Mouse (Mus musculus): ENCODE measurements around the gene AC129217.1. TPM values are rescaled to one million over a fixed set of nuclear protein-coding genes. Genes with fewer than 3 reads are reported as not detected.
A peak's percentile ranks its signal among the peaks of the same experiment; 100 is the strongest.
"Not testable (repeated sequence)": the region's sequence is repeated elsewhere in the genome, so short reads cannot be mapped to it uniquely, and the experiment has no call there.

AC129217.1 gene
- polyA plus RNA-seq, 1 experiment from 2014 or later: not detected

DNA sequence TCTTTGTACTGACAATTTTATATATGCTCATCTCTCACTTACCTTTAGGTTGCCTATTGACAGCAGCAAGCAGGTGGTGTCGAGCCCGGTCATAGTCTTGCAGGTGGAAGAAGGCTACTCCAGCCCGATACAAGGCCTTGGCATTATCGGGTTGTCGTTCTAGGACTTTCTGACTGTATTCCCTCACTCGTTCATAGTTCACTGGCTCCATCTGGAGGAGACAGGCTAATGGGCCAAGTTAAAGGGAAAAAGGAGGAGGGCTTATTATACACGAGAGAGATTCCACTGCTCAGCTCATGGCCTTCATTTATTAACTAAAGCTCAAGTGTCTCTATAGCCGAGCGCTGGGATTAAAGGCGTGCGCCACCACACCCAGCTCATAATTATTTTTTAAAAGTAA is 13.8 kb upstream of the AC129217.1 start:
- Histone ChIP-seq H3K27ac (no peak overlapping the region), H3K4me1 (peaks cover 33% of the 10 kb centered on the region), H3K9ac (0 out of 2 replicates have a peak overlapping the region, but pooled peaks have one; percentile 38), H3K36me3 (replicated peaks) (peaks cover 51% of the 10 kb centered on the region), H3K9me3 (no peaks in the 10 kb centered on the region), H3K27me3 (no peaks in the 10 kb centered on the region), H3K4me2 (no peak overlapping the region), H3K4me3 (replicated peaks) (no peak overlapping the region)
- 80% methylated on average over 11 of the region's 11 CpGs for WGBS
- no peak for ATAC-seq (ENCODE audit: low FRiP score)

DNA sequence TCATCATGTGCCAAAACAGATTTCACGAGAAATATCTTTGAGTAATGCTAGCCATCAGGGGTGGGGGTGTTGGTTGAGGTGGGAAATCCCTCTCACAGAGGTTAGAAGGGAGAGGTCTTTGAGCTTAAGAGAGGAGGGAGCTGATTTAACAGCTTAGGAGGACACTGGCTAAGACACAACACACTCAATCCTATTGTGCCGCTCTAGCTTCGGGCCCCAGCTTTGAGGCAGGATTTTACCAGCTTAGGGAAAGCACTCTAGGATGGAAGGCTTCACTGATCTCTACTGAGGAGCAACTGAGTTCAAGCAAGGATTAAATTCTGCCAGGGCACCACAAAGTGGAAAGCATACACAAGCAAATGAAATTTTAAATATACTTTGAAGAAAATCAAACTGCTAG is 12.6 kb upstream of the AC129217.1 start:
- Histone ChIP-seq H3K9me3 (no peaks in the 10 kb centered on the region), H3K9ac (peak overlapping the region; percentile 30)

DNA sequence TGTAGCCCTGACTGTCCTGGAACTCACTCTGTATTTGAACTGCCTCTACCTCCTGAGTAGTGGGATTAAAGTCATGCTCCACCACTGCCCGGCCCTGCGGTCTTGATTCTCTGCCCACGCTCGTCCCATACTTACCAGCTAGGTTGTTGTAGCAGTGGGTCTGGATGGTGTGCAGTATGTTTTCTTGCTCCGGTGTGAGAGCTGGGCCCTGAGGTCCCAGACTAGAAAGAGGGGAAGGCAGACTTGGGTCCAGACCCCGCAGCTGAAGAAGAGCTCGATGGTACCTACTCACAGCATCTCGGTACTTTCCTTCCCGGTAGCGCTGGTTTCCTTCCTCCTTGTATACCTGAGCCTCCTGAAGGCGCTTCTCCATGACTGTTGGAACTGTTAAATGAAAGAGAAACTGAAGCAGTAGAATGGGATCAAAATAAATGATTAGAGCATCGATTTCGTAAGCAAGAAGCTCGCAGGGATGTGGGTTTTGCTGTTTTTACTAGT is 11.2 kb upstream of the AC129217.1 start:
- Histone ChIP-seq H3K27ac (peak overlapping the region; percentile 100), H3K36me3 (replicated peaks) (peaks cover 37% of the 10 kb centered on the region), H3K27me3 (no peaks in the 10 kb centered on the region), H3K4me1 (peaks cover 53% of the 10 kb centered on the region), H3K4me3 (replicated peaks) (peak overlapping the region; percentile 99), H3K4me2 (peak overlapping the region; percentile 98), H3K9ac (peak overlapping the region; percentile 87), H3K9me3 (no peaks in the 10 kb centered on the region)
- ATAC-seq (ENCODE audit: low FRiP score): no peak
- WGBS: 29% methylated on average over 14 of the region's 14 CpGs

More for the DNA sequence above, 12.6 kb upstream of the AC129217.1 start:
- peaks cover 40% of the 10 kb centered on the region for H3K4me1 ChIP-seq
- no peaks in the 10 kb centered on the region for H3K27me3 ChIP-seq
- H3K36me3 ChIP-seq (replicated peaks): peaks cover 42% of the 10 kb centered on the region
- no peak overlapping the region for H3K27ac ChIP-seq
- 46% methylated on average over 3 of the region's 3 CpGs for WGBS
- H3K4me3 ChIP-seq (replicated peaks): 0 out of 2 replicates have a peak overlapping the region, but pooled peaks have one; percentile 12
- no peak for ATAC-seq (ENCODE audit: low FRiP score)
- H3K4me2 ChIP-seq: peak overlapping the region; percentile 35

DNA sequence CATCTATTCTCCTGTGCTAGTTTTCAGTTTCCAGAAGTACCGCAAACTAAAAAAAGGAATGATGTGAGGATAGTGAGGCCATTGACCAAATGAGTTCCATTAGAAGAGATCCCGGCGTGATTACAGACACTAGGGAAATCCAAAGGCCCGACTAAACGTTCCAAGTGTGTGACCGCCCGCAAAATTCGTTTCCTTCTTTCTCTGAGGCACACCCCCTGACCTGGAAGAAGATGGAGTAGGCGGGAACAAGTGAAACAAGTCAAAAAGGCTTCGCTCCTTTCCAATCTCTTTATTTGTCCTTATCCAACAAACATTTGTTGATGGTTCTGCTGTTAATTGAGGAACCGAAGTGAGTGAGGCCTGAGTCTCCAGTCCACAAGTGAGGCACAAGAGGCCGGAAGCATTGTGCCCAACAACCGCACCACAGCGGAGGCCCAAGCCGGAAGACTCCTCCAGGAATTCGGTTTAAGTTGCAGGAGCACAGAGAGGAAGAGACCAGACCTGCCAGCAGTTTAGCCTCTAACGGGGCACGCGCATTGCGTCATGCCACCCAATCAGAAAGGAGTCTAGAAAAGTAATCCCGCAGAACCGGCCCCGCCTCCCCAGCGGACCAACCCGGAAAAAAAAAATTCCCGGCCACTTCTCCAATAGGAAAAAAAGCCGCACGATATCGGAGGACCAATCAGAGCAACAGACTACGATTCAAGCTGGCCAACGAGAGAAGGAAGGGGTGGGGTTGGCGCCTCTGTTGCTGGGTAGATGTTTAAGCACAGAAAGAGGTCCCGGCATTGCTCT is 10.6 kb upstream of the AC129217.1 start, which contains the start of gene Ttc9c:
Gene Ttc9c, minus strand, starts transcription at position 533 of the 795 bp plus-strand sequence.
- H3K9ac ChIP-seq: peak within 1 kb of the TSS; percentile 98
- H3K4me3 ChIP-seq (replicated peaks): peak within 1 kb of the TSS; percentile 99
- peaks cover 55% of the 10 kb centered on the region for H3K4me1 ChIP-seq
- H3K4me2 ChIP-seq: peak within 1 kb of the TSS; percentile 98
- no peaks in the 10 kb centered on the region for H3K27me3 ChIP-seq
- no peaks in the 10 kb centered on the region for H3K9me3 ChIP-seq
- peaks cover 38% of the 10 kb centered on the region for H3K36me3 ChIP-seq (replicated peaks)
- WGBS: under 1% methylated on average over 33 of the region's 33 CpGs
- peak; percentile 94 for ATAC-seq (ENCODE audit: low FRiP score)
- peak within 1 kb of the TSS; percentile 100 for H3K27ac ChIP-seq

DNA sequence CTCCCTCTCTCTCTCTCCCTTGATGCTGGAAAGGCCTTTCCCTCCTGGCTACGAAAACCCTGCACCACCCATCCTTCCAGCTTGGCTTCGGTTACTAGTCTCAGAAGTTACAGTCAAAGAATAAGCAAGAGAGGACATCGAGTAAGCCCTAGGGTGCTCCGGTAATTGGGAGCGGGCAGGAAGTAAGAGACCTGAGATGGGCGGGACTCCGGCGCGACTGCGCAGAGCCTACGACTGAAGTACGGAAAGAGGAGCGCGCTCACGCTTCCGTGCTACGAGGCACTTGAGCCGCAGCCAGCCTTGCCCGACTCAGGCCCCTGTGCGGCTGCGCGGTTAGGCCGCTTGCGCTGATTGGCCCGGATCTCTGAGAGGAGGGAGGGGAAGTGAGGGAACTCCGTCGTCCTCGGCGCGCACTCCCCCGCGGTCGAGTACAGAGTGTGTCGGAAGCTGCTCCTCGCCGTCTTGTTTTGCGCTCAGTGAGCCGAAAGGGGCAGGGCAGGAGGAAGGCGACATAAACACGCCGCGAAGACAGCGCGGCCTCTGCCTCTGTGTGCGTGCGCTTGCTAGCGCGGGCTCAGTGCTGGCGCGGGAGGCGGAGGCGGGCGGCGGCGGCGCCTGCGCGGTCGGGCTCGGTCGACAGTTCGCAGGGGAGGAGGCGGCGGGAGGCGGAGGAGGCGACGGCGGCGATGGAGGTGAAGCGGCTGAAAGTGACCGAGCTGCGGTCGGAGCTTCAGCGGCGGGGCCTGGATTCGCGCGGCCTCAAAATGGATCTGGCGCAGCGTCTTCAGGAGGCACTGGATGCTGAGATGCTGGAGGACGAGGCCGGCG is 9.8 kb upstream of the AC129217.1 start, which contains the start of gene Hnrnpul2:
Gene Hnrnpul2, plus strand, starts transcription at position 415 of the 828 bp plus-strand sequence.
- no peaks in the 10 kb centered on the region for H3K27me3 ChIP-seq
- peak within 1 kb of the TSS; percentile 99 for H3K4me3 ChIP-seq (replicated peaks)
- peak; percentile 96 for ATAC-seq (ENCODE audit: low FRiP score)
- H3K4me1 ChIP-seq: peaks cover 55% of the 10 kb centered on the region
- H3K4me2 ChIP-seq: peak within 1 kb of the TSS; percentile 98
- peak within 1 kb of the TSS; percentile 98 for H3K9ac ChIP-seq
- H3K9me3 ChIP-seq: no peaks in the 10 kb centered on the region
- H3K36me3 ChIP-seq (replicated peaks): peaks cover 39% of the 10 kb centered on the region
- H3K27ac ChIP-seq: peak within 1 kb of the TSS; percentile 100
- under 1% methylated on average over 73 of the region's 83 CpGs for WGBS

GRCm38 (mm10) chr19:8820424-8820956 is 9.1 kb upstream of the AC129217.1 start:
- peak overlapping the region; percentile 99 for H3K4me3 ChIP-seq (replicated peaks)
- peaks cover 40% of the 10 kb centered on the region for H3K36me3 ChIP-seq (replicated peaks)
- H3K4me1 ChIP-seq: peaks cover 52% of the 10 kb centered on the region
- H3K9me3 ChIP-seq: no peaks in the 10 kb centered on the region
- no peaks in the 10 kb centered on the region for H3K27me3 ChIP-seq
- peak overlapping the region; percentile 98 for H3K4me2 ChIP-seq
- H3K9ac ChIP-seq: peak overlapping the region; percentile 98
- H3K27ac ChIP-seq: peak overlapping the region; percentile 100
- peak; percentile 22; the same call in 1 of the 2 replicates for ATAC-seq (ENCODE audit: low FRiP score)
- under 1% methylated on average over 48 of the region's 48 CpGs for WGBS

- Histone ChIP-seq H3K36me3 (replicated peaks) (peaks cover 41% of the 10 kb centered on the region), H3K4me1 (peaks cover 46% of the 10 kb centered on the region), H3K27ac (peak overlapping the region; percentile 100; the same call in 1 of the 2 replicates)
These were observed 8.4 kb upstream of the AC129217.1 start for GRCm38 (mm10) chr19:8821146-8821545.

DNA sequence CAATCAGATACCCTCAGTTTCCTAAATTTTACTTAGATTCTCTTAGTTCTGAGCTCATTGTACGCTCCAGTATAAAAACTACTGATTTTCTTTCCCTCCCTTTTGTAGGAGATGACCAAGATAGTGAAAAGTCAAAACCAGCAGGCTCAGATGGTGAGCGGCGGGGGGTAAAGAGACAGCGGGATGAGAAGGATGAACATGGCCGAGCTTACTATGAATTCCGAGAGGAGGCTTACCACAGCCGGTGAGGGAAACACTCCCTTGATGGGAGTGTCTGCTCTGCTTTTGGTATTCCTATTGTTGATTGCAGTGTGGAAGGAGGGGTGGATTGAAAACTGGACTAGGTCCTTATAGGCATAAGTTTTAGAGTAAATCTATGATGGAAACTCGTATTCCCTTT is 6.9 kb upstream of the AC129217.1 start:
- Histone ChIP-seq H3K9me3 (no peaks in the 10 kb centered on the region), H3K36me3 (replicated peaks) (peaks cover 51% of the 10 kb centered on the region), H3K9ac (peak overlapping the region; percentile 98; the same call in 1 of the 2 replicates), H3K27ac (no peak overlapping the region), H3K27me3 (no peaks in the 10 kb centered on the region), H3K4me1 (peaks cover 31% of the 10 kb centered on the region), H3K4me3 (replicated peaks) (peak overlapping the region; percentile 99), H3K4me2 (peak overlapping the region; percentile 98)
- 73% methylated on average over 8 of the region's 8 CpGs for WGBS
- ATAC-seq (ENCODE audit: low FRiP score): no peak

More at GRCm38 (mm10) chr19:8821146-8821545, 8.4 kb upstream of the AC129217.1 start:
- Histone ChIP-seq H3K4me2 (peak overlapping the region; percentile 98), H3K9ac (peak overlapping the region; percentile 98), H3K9me3 (no peaks in the 10 kb centered on the region), H3K27me3 (no peaks in the 10 kb centered on the region), H3K4me3 (replicated peaks) (peak overlapping the region; percentile 99)
- WGBS: 3% methylated on average over 7 of the region's 7 CpGs
- ATAC-seq (ENCODE audit: low FRiP score): no peak

GRCm38 (mm10) chr19:8830664-8831063 is 1.1 kb downstream of the AC129217.1 start:
- no peak overlapping the region for H3K9ac ChIP-seq
- peaks cover 94% of the 10 kb centered on the region for H3K36me3 ChIP-seq (replicated peaks)
- no peak overlapping the region for H3K27ac ChIP-seq
- H3K4me3 ChIP-seq (replicated peaks): no peak overlapping the region
- WGBS: 91% methylated on average over 8 of the region's 8 CpGs
- H3K4me1 ChIP-seq: no peaks in the 10 kb centered on the region
- no peaks in the 10 kb centered on the region for H3K9me3 ChIP-seq
- no peak overlapping the region for H3K4me2 ChIP-seq
- ATAC-seq (ENCODE audit: low FRiP score): no peak
- no peaks in the 10 kb centered on the region for H3K27me3 ChIP-seq

DNA sequence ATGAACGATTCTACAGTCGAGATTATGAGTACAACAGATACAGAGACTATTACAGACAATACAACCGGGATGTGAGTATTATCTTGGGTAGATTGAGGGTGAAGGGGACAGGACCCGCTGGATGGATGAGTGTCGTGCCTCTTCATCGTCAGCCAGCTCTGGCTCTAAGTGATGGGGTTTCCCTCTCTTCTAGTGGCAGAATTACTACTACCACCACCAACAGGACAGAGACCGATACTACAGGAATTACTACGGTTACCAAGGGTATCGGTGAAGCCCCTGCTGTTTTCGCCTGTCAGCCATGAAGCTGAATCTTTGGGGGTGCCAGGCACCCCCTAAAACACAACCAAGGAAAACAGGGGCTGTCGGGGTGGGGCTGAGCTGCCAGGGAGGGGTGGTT is 1.7 kb downstream of the AC129217.1 start:
- no peak overlapping the region for H3K4me3 ChIP-seq (replicated peaks)
- H3K9ac ChIP-seq: no peak overlapping the region
- H3K4me1 ChIP-seq: no peaks in the 10 kb centered on the region
- H3K36me3 ChIP-seq (replicated peaks): peaks cover 93% of the 10 kb centered on the region
- no peak overlapping the region for H3K27ac ChIP-seq
- WGBS: 84% methylated on average over 11 of the region's 11 CpGs
- no peaks in the 10 kb centered on the region for H3K9me3 ChIP-seq
- ATAC-seq (ENCODE audit: low FRiP score): no peak
- H3K27me3 ChIP-seq: no peaks in the 10 kb centered on the region
- no peak overlapping the region for H3K4me2 ChIP-seq

DNA sequence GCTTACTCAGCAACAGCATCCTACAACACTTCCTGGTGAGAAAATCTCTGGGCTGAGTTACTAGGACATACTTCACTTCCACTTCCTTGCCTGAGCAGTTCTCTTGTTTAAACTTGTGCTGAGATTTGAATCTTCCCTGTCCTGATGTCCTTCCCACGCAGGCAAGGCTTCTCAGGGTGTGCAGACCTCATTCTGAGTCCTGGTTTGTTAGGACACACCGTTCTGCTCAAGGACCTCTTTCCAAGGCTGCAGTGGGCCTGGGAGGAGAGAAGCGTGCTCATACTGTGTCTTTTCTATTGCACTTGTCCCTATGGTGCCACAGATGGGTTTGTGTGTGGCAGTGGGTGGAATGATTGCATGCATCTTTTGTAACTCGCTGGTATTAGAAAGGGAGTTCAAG is 3.4 kb downstream of the AC129217.1 start:
- Histone ChIP-seq H3K9me3 (no peaks in the 10 kb centered on the region), H3K27ac (no peak overlapping the region), H3K4me3 (replicated peaks) (no peak overlapping the region), H3K27me3 (no peaks in the 10 kb centered on the region), H3K9ac (no peak overlapping the region), H3K36me3 (replicated peaks) (peaks cover 77% of the 10 kb centered on the region), H3K4me2 (no peak overlapping the region), H3K4me1 (peaks cover 4% of the 10 kb centered on the region)
- no peak for ATAC-seq (ENCODE audit: low FRiP score)
- 89% methylated on average over 4 of the region's 4 CpGs for WGBS

DNA sequence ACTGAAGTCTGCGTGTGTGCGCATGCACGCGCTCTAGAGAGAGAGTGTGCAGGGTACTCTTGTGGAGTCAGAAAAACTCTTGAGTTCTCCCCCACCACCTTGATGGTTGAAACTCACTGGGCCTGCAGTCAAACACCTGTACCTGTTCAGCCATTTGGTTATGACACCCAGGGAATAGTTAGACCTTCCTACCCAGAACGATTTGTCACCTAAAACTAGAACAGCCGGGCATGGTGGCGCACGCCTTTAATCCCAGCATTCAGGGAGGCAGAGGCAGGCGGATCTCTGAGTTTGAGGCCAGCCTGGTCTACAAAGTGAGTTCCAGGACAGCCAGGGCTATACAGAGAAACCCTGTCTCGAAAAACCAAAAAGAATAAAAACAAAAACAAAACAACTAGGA is 6.8 kb downstream of the AC129217.1 start:
- H3K4me1 ChIP-seq: peaks cover 36% of the 10 kb centered on the region
- H3K36me3 ChIP-seq (replicated peaks): peaks cover 44% of the 10 kb centered on the region
- not testable (repeated sequence) for H3K27me3 ChIP-seq; ATAC-seq (ENCODE audit: low FRiP score); H3K9ac ChIP-seq; H3K4me3 ChIP-seq (replicated peaks); H3K9me3 ChIP-seq; H3K4me2 ChIP-seq
- 98% methylated on average over 10 of the region's 10 CpGs for WGBS
- H3K27ac ChIP-seq: peak overlapping the region; percentile 97

Data from forebrain, embryonic 12.5 days (tissue).